Mouse (Mus musculus): ENCODE measurements around the gene Rnf7. TPM values are rescaled to one million over a fixed set of nuclear protein-coding genes. Genes with fewer than 3 reads are reported as not detected.

Rnf7 gene
- total RNA-seq, 4 experiments from 2014 or later, result 70.5 to 81.9 (median 77.8) TPM

Other genes starting within 250 kb of the Rnf7 start
- gene Atp1b3, start 114.2 kb downstream of the Rnf7 start, total RNA-seq (2022), result 10 to 100 TPM; 20.9 to 28.8 (median 27.0) TPM
- under 1 TPM in 1 of 4 experiments, not detected in 3; 0.15 TPM for gene Gm28729, start 46.6 kb upstream of the Rnf7 start, total RNA-seq (2022)
- gene Rasa2, start 152.9 kb upstream of the Rnf7 start, total RNA-seq (2022), result 1 to 10 TPM; 2.1 to 3.3 (median 2.4) TPM